Mouse (Mus musculus) CD8-positive naive resting alpha-beta T cell, adult 2 months (primary cell): ENCODE measurements around the gene Fcgr1.
"Not testable (repeated sequence)": the region's sequence is repeated elsewhere in the genome, so short reads cannot be mapped to it uniquely, and the experiment has no call there.

Experiments
- DNase-seq, 2 experiments: peaks; one replicate each; pipeline ENCODE4 v3.0.0; 2022; ENCODE audit warnings: low read depth in 2 of 2, low spot score in 2 of 2

Fcgr1 gene

GRCm38 (mm10) chr3:96249034-96249345, 44.8 kb downstream of the Fcgr1 start:
- DNase-seq = no peak

- DNase-seq = no peak
These were observed 45.4 kb downstream of the Fcgr1 start for GRCm38 (mm10) chr3:96248141-96249033.

DNA sequence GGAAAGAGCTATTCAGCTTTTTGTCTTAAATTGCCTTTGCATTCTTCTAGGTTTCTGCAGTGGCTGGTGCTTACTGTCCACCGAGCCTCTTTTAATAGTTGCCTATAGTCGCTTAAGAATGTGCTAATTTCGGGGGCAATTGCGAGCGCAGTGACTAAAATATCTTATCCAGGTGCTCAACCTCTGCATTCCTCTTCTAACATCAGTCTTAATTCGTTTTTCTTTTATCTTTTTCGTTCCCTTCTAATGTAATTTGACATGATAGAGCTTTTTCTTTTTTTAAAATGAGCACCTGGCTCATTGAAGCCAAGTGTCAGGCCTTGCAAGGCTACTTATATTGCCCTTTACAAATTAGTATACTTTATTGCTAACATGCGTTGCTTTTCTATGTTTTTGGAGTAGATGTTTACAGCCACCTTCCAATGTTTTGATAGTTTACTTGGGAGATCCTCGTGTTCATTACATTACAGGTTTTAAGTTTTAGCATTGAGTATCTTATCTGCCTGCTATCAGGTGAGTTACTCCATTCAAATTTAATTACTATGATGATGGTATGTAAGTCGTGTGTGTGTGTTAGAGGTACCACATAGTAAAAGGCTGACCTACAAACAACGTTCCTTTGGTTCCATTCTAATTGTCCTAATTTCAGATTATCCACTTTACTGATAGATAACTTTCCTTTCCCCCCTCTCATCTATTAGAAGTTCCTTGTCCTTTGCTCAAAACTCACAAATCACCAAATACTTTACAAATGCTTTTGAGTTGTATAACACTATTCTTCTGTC, 46.2 kb downstream of the Fcgr1 start:
- no peak for DNase-seq

GRCm38 (mm10) chr3:96246427-96246856, 47.3 kb downstream of the Fcgr1 start, which contains the start of gene Hist2h3c1:
Gene Hist2h3c1 (plus strand): TSS chr3:96246685.
- not testable (repeated sequence) for DNase-seq

GRCm38 (mm10) chr3:96246018-96246417, 47.8 kb downstream of the Fcgr1 start:
- not testable (repeated sequence) for DNase-seq

GRCm38 (mm10) chr3:96245003-96245886, 48.5 kb downstream of the Fcgr1 start, which contains the start of gene Hist2h2aa1:
Gene Hist2h2aa1 (plus strand): TSS chr3:96245497.
- DNase-seq = peak; percentile 73 to 79

DNA sequence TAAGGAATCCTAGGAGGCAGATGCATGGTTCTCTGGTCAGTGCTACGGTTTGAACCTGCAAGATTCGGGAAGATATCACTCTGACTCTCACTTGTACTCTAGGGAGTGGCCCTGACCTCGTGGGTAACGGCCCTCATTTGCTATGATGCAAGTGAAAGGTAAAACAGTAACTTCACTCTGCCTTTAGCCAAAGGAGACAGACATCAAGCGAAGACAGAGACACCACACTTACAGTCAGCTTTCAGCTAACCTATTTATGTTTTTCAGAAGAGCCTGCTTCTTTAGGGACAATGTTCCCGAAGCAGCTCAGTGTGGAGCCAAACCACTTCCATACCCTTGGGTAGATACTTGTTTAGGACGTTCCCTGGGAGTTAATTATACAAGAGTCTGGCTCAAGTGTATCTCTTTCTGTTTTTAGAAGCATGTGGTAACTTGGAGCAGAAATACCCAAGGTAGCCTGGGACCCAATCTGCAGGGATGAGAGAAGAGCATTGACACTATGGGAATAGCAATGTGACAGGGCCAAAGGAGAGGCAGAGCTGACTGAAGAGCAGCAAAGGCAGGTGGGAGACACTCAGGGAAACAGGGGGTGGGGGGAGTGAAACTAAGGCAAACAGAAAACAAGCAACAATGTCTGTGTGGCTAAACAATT, 49.7 kb downstream of the Fcgr1 start:
- no peak for DNase-seq

DNA sequence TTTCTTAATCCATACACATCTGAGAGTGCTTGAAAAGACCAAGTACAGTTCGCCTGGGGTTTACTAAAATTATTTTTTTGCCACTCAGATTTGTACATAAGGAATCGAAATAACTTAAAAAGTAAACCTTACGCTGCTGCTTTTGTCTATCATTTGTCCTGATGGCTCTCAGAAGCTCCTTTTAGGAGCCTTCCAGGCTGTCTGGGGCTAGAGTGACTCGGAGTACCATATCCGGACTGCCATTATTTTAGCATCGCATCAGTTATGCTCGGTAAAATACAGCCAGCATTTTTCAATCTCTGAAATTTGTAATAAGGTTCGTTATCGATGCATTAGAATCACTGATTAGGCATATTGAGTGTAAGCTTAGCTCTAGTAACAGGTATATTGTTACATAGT, 53.0 kb downstream of the Fcgr1 start:
- no peak for DNase-seq

DNA sequence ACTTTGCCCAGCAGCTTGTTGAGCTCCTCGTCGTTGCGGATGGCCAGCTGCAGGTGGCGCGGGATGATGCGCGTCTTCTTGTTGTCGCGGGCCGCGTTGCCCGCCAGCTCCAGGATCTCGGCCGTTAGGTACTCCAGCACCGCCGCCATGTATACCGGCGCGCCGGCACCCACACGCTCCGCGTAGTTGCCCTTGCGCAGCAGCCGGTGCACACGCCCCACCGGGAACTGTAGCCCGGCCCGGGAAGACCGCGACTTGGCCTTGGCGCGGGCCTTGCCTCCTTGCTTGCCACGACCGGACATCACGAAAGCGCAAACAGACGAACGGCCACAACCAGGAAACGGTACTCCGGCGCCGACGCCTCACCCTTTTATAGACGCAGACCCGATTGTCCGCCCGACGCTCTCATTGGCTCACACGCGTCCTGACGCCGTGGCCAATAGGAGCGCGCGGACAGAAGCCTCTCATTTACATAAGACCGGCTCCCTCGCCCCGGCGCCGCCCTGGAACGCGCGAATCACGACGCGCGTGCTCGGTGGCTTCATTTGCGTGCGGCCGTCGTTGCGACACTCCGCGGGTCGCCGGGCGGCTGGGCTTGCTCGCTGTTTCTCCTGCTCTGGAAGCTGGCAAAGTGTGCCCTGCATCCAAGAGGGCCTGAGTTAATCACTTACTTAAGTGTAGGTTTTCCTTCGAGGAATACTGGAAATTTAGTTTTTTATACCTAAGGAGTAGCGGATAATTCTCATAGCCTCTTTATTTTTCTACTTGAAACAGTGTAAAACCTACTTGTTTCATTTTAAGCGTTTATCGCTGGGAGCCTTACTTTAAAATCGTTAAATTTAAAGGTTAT, 53.6 kb downstream of the Fcgr1 start, which contains the start of gene Hist2h2aa2:
TSS of gene Hist2h2aa2 (minus strand) at position 328 of the 850 bp plus-strand sequence.
- peak; percentile 81 to 82 for DNase-seq

GRCm38 (mm10) chr3:96238954-96239793, 54.6 kb downstream of the Fcgr1 start, which contains the start of gene Hist2h3c2:
Gene Hist2h3c2 (minus strand): TSS chr3:96239127.
- peak in 1 of 2 experiments; percentile 37 for DNase-seq

DNA sequence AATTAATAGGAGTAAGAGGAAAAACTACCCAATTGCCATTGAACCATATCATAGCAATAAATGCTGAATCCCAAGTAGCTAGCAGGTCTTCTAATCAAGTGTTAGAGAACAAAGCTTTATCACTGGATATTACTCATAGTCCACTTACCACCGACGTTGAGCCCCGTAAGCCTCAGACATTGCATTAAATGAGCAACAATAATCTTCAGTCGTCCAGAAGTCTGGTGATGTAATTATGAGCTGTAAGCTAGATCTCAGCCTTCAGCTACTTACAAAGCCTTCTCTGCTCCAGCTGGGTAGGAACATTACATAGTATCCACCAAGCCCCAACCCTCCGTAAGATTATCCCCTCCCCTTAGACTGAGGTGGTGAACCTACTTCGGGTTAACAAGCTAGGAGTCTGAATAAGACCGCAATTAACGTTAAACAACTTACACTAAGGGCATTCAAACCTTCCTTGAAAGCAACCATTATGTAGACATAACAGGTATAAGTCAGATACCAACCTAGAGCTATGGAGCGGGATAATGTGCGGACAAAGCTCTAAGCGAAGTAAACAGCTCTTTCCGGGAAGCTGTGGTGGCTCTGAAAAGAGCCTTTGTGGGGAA, 55.8 kb downstream of the Fcgr1 start:
- DNase-seq = no peak

DNA sequence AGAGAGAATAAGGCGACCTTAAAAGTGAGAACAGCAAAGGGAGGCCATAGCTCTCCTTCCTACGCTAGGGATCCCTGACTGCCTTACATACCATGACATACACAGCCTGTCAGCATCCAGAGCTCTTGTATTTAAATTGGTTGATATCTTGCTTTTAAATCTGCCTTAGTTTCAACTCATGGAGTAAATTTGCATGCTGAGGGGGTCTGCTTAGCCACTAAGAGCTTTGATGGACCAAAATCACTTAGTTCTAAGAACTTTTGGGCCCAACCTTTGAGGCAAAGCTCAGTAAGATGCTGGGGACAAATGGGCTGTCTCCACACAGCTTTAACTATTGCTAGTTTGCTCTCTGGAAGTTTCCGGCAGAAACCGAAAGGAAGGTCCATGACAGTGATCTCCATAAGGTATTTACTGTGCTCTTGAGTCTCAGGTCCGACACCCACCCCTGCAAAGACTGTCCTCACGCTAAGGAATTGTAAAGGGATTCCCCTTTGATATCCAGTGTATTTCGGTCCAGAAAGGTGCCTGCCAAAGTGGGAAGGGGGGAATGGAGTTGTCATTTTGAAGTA, 56.4 kb downstream of the Fcgr1 start:
- no peak for DNase-seq

- DNase-seq = no peak
These were observed 56.9 kb downstream of the Fcgr1 start for GRCm38 (mm10) chr3:96236834-96237334.

GRCm38 (mm10) chr3:96235836-96236235, 57.9 kb downstream of the Fcgr1 start:
- no peak for DNase-seq

DNA sequence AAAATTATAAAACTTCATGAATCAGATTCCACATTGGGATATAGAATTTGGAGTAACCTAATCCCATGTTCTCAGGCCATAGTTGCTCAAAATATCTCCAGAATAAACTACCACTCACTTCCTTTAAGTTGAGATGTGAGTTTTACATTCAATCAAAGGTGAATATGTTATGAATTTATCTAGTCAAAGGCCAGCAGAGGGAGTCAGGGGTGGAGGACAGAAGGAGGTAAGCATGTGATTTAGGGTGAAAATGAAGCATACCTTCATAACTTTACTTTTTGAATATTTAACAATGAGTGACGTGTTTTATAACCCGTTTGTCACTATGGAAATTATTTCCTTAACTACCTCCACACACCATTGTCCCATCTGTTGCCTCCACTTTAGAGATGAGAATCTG, 58.9 kb downstream of the Fcgr1 start:
- DNase-seq = peak in 1 of 2 experiments; percentile 35
